Mouse (Mus musculus): Measurements from ENCODE around the gene Omt2b.

DNA sequence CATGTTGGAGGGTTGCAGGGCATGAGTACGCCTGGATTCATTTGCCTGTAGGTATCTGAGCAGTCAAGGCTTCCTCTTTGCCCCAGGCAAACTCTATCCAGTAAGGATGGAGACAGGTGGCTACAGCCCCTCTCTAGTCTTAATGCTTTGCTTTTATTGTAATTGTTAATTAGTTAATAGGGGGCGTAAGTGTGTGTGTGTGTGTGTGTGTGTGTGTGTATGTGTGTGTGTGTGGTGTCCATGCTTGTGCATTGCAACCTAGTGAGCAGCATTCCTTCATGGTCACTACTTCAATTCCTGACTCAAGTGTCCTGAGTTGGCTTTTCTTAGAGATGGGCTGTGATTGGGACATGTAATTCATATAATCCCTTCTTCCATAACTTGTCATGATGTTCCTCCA lies 12.7 kb upstream of the Omt2b start, which contains the start of gene Omt2a:
- TF ChIP-seq CTCF (IDR thresholded peaks at IDR 0.05; ENCODE audit: insufficient read depth, low read depth, low read length), result no peak
- no peak for TF ChIP-seq POLR2A (IDR thresholded peaks at IDR 0.05; ENCODE audit: insufficient read depth, low read depth, low read length)

Measured in olfactory bulb, adult 2 months (tissue).